Mouse (Mus musculus) stomach, embryonic 16.5 days (tissue): Measurements from ENCODE around the gene Ston2. TPM values are rescaled to one million over a fixed set of nuclear protein-coding genes. Genes with fewer than 3 reads are reported as not detected.

Source experiments
- ATAC-seq: fragments of 200-750 bp; cut with Nextera tagmentation; 2 replicates; pipeline ENCODE4 v1.8.0; 2017; ENCODE audit warnings: moderate number of reproducible peaks, moderate TSS enrichment; ENCODE audit not compliant: insufficient read depth, low FRiP score
- H3K27ac ChIP-seq: fragments of 300-500 bp; sonication (generic); 2 replicates; pipeline ENCODE4 v1.5.1; 2014; ENCODE audit warnings: low read length
- H3K27me3 ChIP-seq: fragments of 300-500 bp; sonication (generic); 2 replicates; pipeline ENCODE4 v1.6.1; 2014; ENCODE audit warnings: low read length, control low read depth, mixed read lengths; ENCODE audit not compliant: control insufficient read depth, insufficient read depth
- H3K36me3 ChIP-seq: fragments of 300-500 bp; sonication (generic); 2 replicates; pipeline ENCODE4 v1.6.1; 2014; ENCODE audit warnings: low read length; ENCODE audit not compliant: control insufficient read depth, insufficient read depth
- H3K4me1 ChIP-seq: fragments of 300-500 bp; sonication (generic); 2 replicates; pipeline ENCODE4 v1.6.1; 2014; ENCODE audit warnings: low read length, control low read depth, mixed read lengths; ENCODE audit not compliant: control insufficient read depth, insufficient read depth
- H3K4me2 ChIP-seq: fragments of 300-500 bp; sonication (generic); 2 replicates; pipeline ENCODE4 v1.6.1; 2014; ENCODE audit warnings: low read depth, low read length, mixed read lengths
- H3K4me3 ChIP-seq: fragments of 300-500 bp; sonication (generic); replicated peaks from 2 replicates; pipeline ENCODE4 v1.5.1; 2014; ENCODE audit warnings: mild to moderate bottlenecking, low read length
- H3K9ac ChIP-seq: fragments of 300-500 bp; sonication (generic); 2 replicates; pipeline ENCODE4 v1.6.1; 2014; ENCODE audit warnings: low read length
- H3K9me3 ChIP-seq: fragments of 300-500 bp; sonication (generic); replicated peaks from 2 replicates; pipeline ENCODE4 v1.6.1; 2016; ENCODE audit warnings: low read length, control low read depth; ENCODE audit not compliant: control insufficient read depth
- WGBS: fragments of 180-500 bp; shearing (Covaris S2); extraction: QIAGEN DNeasy Blood & Tissue Kit; methylation state at CpG from one replicate; pipeline ENCODE4 v1.1.7; 2014; 5-methylcytosine and 5-hydroxymethylcytosine counted together
- polyA plus RNA-seq: library from polyadenylated mRNA; unstranded; fragments of >200 nt; fragmentation: Nextera tagmentation; extraction: Ambion mirVana; gene quantifications from 2 replicates; pipeline ENCODE4 v1.2.1, GENCODE M21; 2015

Gene Ston2
- polyA plus RNA-seq, 1 experiment from 2014 or later = 8.5 TPM

DNA sequence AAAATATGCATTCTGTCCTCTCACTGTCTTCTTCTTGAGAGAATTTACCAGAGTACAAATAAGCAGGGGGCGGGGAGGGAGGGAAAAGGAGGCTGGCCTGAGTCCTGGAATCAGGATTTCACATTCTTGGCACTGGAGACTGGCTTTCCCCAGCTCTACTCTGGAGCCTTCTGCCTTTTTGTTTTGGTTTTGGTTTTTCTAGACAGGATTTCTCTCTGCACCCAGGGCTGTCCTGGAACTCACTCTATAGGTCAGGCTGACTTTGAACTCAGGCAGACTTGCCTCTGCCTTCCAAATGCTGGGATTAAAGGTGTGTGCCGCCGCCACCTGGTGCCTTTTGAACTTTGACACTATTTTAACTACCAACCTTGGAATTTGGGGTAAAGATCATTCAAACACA, 149.8 kb downstream of the Ston2 start:
- Histone ChIP-seq H3K9me3 (0 out of 2 replicates have a peak, but pooled peaks cover 2% of the 10 kb centered on the region), H3K27me3 (no peaks in the 10 kb centered on the region), H3K36me3 (no peaks in the 10 kb centered on the region), H3K4me2 (no peak overlapping the region), H3K27ac (no peak overlapping the region), H3K4me3 (no peak overlapping the region), H3K4me1 (peaks cover 11% of the 10 kb centered on the region; the same call in 1 of the 2 replicates), H3K9ac (no peak overlapping the region)
- ATAC-seq = peak; percentile 31; the same call in 1 of the 2 replicates
- 63% methylated on average over 3 of the region's 3 CpGs for WGBS

DNA sequence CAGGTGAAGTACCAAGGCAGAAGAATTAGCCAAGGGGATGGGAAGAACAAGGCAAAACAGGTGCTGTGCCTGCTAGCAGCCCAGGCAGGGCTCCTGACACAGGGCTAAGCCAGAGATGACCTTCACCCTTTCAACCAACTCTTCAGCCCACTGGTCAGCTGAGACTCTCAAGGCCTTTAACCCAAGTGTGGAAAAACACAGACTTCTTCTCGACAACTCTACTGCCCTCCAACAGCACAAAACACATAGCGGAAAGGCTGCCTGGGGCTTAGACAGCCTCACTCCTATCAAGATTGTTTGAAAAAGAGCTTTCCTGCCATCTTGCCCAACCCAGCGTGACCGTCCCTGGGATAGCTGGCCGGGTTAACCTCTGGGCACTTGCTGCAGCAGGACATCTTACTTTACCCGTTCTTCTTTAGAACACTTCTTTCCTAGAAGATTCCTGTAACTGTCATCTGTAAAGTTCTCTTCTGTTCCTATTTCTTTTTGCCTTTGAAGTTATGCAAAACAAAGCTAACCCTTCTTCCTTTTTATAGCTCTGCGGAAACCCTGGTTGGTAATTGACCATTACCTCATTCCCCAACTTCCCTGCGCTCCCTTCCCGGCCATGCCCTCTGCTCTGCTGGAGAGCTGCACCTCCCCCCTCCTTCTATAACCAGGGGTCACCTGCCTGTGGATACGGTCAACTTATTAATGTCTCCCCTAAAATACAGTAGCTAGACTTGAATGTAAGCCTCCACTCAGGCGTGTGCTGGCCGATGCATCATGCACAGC, 150.9 kb downstream of the Ston2 start:
- peaks cover 11% of the 10 kb centered on the region; the same call in 1 of the 2 replicates for H3K4me1 ChIP-seq
- H3K27ac ChIP-seq = no peak overlapping the region
- no peak overlapping the region for H3K4me2 ChIP-seq
- 0 out of 2 replicates have a peak, but pooled peaks cover 5% of the 10 kb centered on the region for H3K9me3 ChIP-seq
- no peaks in the 10 kb centered on the region for H3K27me3 ChIP-seq
- no peak for ATAC-seq
- WGBS = 69% methylated on average over 12 of the region's 12 CpGs
- no peak overlapping the region for H3K9ac ChIP-seq
- no peak overlapping the region for H3K4me3 ChIP-seq
- no peaks in the 10 kb centered on the region for H3K36me3 ChIP-seq

DNA sequence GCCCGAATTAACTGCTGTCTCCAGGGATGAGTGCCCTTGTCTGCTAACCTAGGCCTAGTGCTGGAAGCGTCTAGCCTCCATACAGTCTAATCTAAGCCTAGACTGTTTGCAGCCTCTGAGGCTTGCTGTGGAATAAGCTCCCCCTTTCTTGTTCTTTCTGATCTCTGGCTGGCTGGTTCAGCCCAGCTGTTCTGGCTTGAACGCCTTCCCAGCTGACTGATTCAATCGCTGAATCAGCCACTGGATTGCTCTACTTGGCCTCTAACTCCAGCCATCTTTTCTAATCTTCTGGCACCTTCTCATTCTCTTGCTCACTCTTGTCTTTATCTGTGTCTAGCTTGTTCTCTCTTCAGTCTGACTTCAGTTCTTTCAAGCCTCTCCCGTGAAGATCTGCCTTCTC, 161.7 kb downstream of the Ston2 start:
- H3K9me3 ChIP-seq = no peaks in the 10 kb centered on the region
- no peak overlapping the region for H3K9ac ChIP-seq
- no peak for ATAC-seq
- no peaks in the 10 kb centered on the region for H3K36me3 ChIP-seq
- no peak overlapping the region for H3K4me2 ChIP-seq
- H3K27me3 ChIP-seq = no peaks in the 10 kb centered on the region
- H3K4me3 ChIP-seq = no peak overlapping the region
- no peak overlapping the region for H3K27ac ChIP-seq
- 82% methylated on average over 5 of the region's 5 CpGs for WGBS
- H3K4me1 ChIP-seq = no peaks in the 10 kb centered on the region

DNA sequence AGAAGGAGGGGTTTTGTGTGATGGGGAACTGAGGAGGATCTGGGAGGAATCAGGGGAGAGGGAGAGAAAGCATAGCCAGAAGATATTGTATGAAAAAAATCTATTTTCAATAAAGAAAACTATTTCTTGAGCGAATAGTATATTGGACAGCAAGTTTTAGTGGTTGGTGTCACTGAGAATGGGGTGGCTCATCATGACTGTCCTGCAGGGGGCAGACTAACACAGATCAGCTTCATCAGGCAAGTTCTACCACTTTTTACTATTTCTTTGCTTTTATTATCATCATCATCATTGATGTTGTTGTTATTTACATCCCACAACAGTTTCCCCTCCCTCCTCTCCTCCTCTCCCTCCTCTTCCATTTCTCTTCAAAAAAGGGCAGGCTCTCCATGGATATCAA, 163.2 kb downstream of the Ston2 start:
- no peak overlapping the region for H3K4me2 ChIP-seq
- H3K9ac ChIP-seq = no peak overlapping the region
- no peaks in the 10 kb centered on the region for H3K36me3 ChIP-seq
- H3K9me3 ChIP-seq = no peaks in the 10 kb centered on the region
- no peak overlapping the region for H3K27ac ChIP-seq
- no peaks in the 10 kb centered on the region for H3K4me1 ChIP-seq
- WGBS = 84% methylated on average over 1 of the region's 1 CpGs
- no peaks in the 10 kb centered on the region for H3K27me3 ChIP-seq
- no peak overlapping the region for H3K4me3 ChIP-seq
- ATAC-seq = no peak

DNA sequence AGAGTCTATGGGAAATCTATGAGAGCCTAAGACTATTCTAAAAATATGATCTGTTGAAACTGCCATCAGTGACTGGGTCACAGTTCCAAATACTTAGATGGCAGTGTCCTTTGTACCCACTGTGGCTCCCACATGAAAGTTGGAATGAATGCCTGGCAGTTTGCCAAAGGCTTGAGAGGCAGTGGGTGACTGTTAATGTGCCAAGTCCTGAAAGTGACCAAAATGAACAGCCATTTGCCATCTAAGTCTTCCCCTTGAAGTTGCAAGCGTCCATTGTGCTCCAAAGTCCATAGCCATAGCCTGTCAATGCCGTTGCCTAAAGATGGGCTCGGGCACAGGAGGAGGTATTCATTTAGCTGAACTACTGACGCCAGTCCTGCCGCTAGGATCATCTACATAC, 178.8 kb downstream of the Ston2 start:
- peaks cover 4% of the 10 kb centered on the region for H3K4me1 ChIP-seq
- H3K9me3 ChIP-seq = no peaks in the 10 kb centered on the region
- no peaks in the 10 kb centered on the region for H3K27me3 ChIP-seq
- H3K4me3 ChIP-seq = no peak overlapping the region
- no peak overlapping the region for H3K27ac ChIP-seq
- 90% methylated on average over 5 of the region's 5 CpGs for WGBS
- no peak overlapping the region for H3K4me2 ChIP-seq
- H3K9ac ChIP-seq = no peak overlapping the region
- no peaks in the 10 kb centered on the region for H3K36me3 ChIP-seq
- no peak for ATAC-seq

DNA sequence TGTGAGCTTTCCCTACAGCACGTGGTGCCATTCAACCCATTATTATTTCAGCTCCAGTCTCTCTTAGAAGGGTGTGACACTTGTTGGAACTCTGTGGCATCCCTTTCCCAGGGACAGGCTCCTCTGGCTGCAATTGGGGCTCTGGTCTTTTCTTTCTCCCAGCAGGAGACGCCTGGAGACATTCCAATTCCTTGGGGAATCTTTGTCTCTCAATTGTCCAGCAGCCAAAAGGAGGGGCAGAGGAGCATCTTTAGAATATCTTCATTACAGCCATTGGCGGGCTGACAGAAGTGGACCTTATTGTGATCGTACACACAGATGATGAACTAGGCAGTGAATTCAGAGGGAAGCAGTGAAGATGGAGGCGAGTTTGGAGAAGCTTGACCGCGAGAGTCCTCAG, 180.5 kb downstream of the Ston2 start:
- Histone ChIP-seq H3K4me3 (no peak overlapping the region), H3K4me1 (peaks cover 5% of the 10 kb centered on the region), H3K27me3 (no peaks in the 10 kb centered on the region), H3K9me3 (no peaks in the 10 kb centered on the region), H3K9ac (no peak overlapping the region), H3K36me3 (no peaks in the 10 kb centered on the region), H3K4me2 (no peak overlapping the region), H3K27ac (no peak overlapping the region)
- no peak for ATAC-seq
- 59% methylated on average over 7 of the region's 7 CpGs for WGBS

DNA sequence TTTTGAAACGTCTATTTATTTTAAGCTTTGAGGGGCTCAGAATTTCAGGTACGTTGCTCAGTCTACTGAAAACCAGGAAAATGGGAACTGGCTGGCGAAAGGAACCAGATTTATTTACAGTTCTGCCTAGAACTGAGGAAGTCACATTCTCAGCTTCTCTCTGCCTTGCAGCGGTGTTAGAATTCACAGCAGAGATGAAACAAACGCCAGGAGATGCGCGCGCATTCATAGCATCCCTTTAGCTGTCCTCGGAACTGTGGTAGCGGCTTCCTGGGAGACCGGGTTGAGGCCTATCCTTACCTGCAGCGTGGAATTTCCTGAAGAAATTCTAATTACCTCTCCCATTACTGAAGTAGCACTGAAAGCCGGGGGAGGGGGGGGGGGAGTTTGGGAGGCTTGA, 181.5 kb downstream of the Ston2 start:
- Histone ChIP-seq H3K9ac (no peak overlapping the region), H3K27ac (no peak overlapping the region), H3K9me3 (no peaks in the 10 kb centered on the region), H3K4me3 (no peak overlapping the region), H3K36me3 (no peaks in the 10 kb centered on the region), H3K4me2 (no peak overlapping the region), H3K27me3 (no peaks in the 10 kb centered on the region), H3K4me1 (peaks cover 5% of the 10 kb centered on the region)
- no peak for ATAC-seq
- 83% methylated on average over 13 of the region's 13 CpGs for WGBS

DNA sequence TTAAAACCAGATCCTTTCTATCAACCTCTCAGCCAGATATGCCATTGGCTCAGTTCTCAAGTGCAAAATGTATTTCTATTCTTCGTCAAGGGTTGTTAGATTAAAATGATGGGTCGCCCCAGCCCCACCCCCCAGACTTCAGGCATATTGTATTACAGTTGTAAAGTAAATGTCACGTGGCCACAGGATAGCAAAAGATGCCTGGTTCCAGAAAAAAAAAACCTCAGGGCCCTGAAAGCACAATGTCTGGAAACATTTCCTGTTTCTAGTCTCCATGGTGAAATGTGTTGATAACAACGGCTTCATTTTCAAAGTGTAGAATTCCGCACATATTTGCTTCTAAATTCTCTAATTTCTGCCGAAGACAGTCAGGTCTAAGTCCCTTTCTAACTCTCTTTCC, 183.6 kb downstream of the Ston2 start:
- no peak; the same call in 1 of the 2 replicates for ATAC-seq
- Histone ChIP-seq H3K27ac (no peak overlapping the region), H3K4me2 (0 out of 2 replicates have a peak overlapping the region, but pooled peaks have one; percentile 9), H3K9ac (no peak overlapping the region), H3K27me3 (no peaks in the 10 kb centered on the region), H3K36me3 (no peaks in the 10 kb centered on the region), H3K9me3 (no peaks in the 10 kb centered on the region), H3K4me1 (peaks cover 5% of the 10 kb centered on the region), H3K4me3 (no peak overlapping the region)
- WGBS = 17% methylated on average over 6 of the region's 6 CpGs

DNA sequence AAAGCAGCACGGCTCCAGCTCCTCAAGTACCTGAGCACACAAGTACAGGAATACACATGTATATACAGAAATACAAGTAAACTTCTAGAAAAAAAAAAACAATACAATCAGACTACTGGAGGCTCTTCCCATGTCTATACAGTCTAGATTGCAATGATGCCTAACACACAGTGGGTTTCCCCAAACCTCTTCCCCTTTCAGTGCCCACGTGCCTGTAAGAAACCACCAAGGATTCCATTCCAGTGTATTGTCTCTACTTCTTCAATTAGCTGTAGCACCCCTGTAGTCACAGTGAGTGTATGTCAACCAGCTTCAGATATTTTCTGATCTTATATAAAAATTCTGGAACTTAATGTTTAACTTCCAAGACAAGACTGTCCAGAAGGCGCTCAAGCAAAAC, 196.1 kb downstream of the Ston2 start:
- 91% methylated on average over 3 of the region's 3 CpGs for WGBS
- no peak overlapping the region for H3K9ac ChIP-seq
- no peaks in the 10 kb centered on the region for H3K9me3 ChIP-seq
- ATAC-seq = no peak
- no peak overlapping the region for H3K27ac ChIP-seq
- H3K4me2 ChIP-seq = no peak overlapping the region
- H3K27me3 ChIP-seq = no peaks in the 10 kb centered on the region
- no peak overlapping the region for H3K4me3 ChIP-seq
- H3K36me3 ChIP-seq = no peaks in the 10 kb centered on the region
- H3K4me1 ChIP-seq = peaks cover 8% of the 10 kb centered on the region
